Mouse (Mus musculus): ENCODE measurements around the gene Armc8. TPM values are rescaled to one million over a fixed set of nuclear protein-coding genes. Genes with fewer than 3 reads are reported as not detected.
A peak's percentile ranks its signal among the peaks of the same experiment; 100 is the strongest.
"Not testable (repeated sequence)": the region's sequence is repeated elsewhere in the genome, so short reads cannot be mapped to it uniquely, and the experiment has no call there.

The Armc8 gene
- 22.0 and 23.4 TPM in 2 replicates for polyA plus RNA-seq (2015; fragmentation: Nextera tagmentation; extraction: Ambion mirVana)

DNA sequence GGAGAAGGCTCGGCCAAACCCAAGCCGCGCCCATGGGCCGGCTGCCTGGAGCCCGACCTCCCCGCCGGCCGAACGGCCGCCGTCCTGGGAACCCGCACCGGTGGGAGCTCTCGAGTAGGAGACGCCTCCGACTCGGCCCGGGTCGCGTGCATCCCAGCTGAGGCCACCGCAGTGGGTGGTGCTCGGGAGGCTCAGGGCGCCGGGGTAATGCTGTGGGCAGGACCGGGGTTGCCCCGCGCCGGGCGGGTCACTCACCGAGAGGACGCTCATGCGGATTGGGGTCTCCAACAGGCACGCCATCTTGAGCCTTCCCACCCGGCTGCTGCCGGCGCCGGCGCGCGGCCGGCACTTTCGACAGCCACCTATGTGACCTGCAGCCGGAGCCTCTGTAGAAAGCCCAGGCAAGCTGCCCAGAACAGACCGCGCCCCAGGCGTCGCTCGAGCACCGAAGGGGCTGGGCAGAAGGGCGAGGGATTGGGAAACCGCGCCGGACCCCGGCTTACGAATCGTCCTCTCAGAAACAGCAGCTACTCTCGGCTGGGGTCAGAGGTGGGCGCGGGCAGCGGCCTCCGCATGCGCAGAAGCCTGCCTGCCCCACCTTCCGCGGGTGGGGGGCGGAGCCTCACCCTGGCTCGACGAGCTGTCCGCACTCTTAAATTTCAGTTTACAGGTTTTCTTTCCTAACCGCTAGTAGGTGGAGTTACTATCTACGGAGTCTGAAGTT lies at the start of gene Armc8:
Armc8 (minus strand) TSS at position 553 of the 724 bp plus-strand sequence.
- Histone ChIP-seq H3K4me3 (ENCODE audit: low read length) (peak within 1 kb of the TSS; percentile 77), H3K27ac (ENCODE audit: low read length) (peak within 1 kb of the TSS; percentile 98), H3K36me3 (ENCODE audit: control insufficient read depth, insufficient read depth, low read length) (no peaks in the 10 kb centered on the region), H3K4me2 (ENCODE audit: low read depth, low read length) (peak within 1 kb of the TSS; percentile 91), H3K4me1 (replicated peaks; ENCODE audit: control insufficient read depth, insufficient read depth, low read length) (peaks cover 5% of the 10 kb centered on the region), H3K9me3 (ENCODE audit: control insufficient read depth, low read length) (no peaks in the 10 kb centered on the region), H3K9ac (ENCODE audit: low read length) (peak within 1 kb of the TSS; percentile 92), H3K27me3 (ENCODE audit: control insufficient read depth, insufficient read depth, low read depth, low read length) (no peaks in the 10 kb centered on the region)
- WGBS = 0% methylated on average over 69 of the region's 70 CpGs
- ATAC-seq (ENCODE audit: low read depth) = peak; percentile 97

DNA sequence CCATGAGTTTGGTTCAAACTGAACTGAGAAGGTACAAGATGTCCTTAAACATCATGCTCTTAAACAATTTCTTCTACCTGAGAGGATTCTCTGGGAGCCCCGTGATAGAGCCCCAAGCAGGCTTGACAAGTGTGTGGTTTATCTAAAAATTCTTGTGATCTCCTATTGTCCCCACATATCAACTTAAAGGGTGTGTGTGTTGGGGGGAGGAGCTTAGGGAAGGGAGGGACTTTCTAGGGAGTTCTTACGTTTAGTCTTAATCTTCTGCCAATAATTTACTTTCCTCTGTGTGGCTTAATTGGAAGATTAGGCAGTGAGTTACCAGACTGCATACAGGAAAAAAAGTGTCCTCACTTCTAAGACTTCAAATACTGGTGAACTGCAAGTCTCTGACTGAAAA lies 43.5 kb upstream of the Armc8 start, which contains the start of gene A4gnt:
A4gnt (plus strand) TSS at position 301 of the 400 bp plus-strand sequence.
- Histone ChIP-seq H3K4me3 (ENCODE audit: low read length) (no peak within 1 kb of the TSS), H3K36me3 (ENCODE audit: control insufficient read depth, insufficient read depth, low read length) (no peaks in the 10 kb centered on the region), H3K9ac (ENCODE audit: low read length) (no peak within 1 kb of the TSS), H3K9me3 (ENCODE audit: control insufficient read depth, low read length) (no peaks in the 10 kb centered on the region), H3K4me1 (replicated peaks; ENCODE audit: control insufficient read depth, insufficient read depth, low read length) (no peaks in the 10 kb centered on the region), H3K27me3 (ENCODE audit: control insufficient read depth, insufficient read depth, low read depth, low read length) (no peaks in the 10 kb centered on the region), H3K27ac (ENCODE audit: low read length) (no peak within 1 kb of the TSS), H3K4me2 (ENCODE audit: low read depth, low read length) (no peak within 1 kb of the TSS)
- no peak for ATAC-seq (ENCODE audit: low read depth)
- 30% methylated on average over 2 of the region's 2 CpGs for WGBS

DNA sequence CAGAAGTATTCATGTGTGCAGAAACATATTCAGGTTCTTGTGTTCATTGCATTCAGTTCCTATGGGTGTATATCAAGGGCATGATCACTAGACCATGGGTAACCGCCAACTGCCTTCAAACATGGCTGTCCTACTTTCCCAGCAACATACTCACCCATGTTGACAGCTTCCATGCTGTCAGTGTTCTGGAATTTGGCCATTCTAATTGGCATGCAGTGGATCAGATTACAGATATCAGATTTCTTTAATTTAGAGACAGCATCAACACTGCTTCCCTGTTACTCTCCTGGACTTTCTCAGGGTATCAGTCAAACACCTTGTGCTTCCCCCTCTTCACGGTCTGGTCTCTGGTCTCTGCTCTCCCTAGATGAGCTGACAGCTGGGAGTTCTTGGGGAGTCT lies 34.9 kb upstream of the Armc8 start:
- Histone ChIP-seq H3K9ac (ENCODE audit: low read length) (no peak overlapping the region), H3K27me3 (ENCODE audit: control insufficient read depth, insufficient read depth, low read depth, low read length) (no peaks in the 10 kb centered on the region), H3K4me2 (ENCODE audit: low read depth, low read length) (no peak overlapping the region), H3K27ac (ENCODE audit: low read length) (no peak overlapping the region), H3K36me3 (ENCODE audit: control insufficient read depth, insufficient read depth, low read length) (no peaks in the 10 kb centered on the region), H3K9me3 (ENCODE audit: control insufficient read depth, low read length) (no peaks in the 10 kb centered on the region), H3K4me3 (ENCODE audit: low read length) (no peak overlapping the region), H3K4me1 (replicated peaks; ENCODE audit: control insufficient read depth, insufficient read depth, low read length) (no peaks in the 10 kb centered on the region)
- 60% methylated on average over 2 of the region's 2 CpGs for WGBS
- no peak for ATAC-seq (ENCODE audit: low read depth)

DNA sequence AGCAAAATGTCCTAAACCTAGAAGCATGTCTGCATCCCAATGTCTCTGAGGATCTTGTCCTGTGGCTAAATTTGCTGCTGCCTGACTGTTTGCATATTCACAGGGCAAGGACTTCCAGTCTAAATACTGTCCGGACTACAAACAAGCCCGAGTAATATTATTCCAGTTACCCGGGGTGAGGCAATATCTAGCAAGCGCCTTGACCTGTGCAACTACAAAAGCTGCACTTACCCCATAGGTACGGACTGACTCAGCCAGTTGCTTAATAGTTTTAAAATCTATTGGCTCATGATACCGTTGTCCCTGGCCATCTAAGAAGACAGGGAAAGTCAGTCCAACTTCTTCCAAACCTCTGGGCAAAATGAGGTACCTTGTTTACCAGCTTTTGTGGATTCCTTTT lies 30.4 kb upstream of the Armc8 start:
- not testable (repeated sequence) for H3K9ac ChIP-seq (ENCODE audit: low read length); ATAC-seq (ENCODE audit: low read depth); H3K36me3 ChIP-seq (ENCODE audit: control insufficient read depth, insufficient read depth, low read length); H3K9me3 ChIP-seq (ENCODE audit: control insufficient read depth, low read length); H3K27me3 ChIP-seq (ENCODE audit: control insufficient read depth, insufficient read depth, low read depth, low read length); H3K4me3 ChIP-seq (ENCODE audit: low read length); H3K27ac ChIP-seq (ENCODE audit: low read length); H3K4me2 ChIP-seq (ENCODE audit: low read depth, low read length); H3K4me1 ChIP-seq (replicated peaks; ENCODE audit: control insufficient read depth, insufficient read depth, low read length)
- 93% methylated on average over 6 of the region's 6 CpGs for WGBS

DNA sequence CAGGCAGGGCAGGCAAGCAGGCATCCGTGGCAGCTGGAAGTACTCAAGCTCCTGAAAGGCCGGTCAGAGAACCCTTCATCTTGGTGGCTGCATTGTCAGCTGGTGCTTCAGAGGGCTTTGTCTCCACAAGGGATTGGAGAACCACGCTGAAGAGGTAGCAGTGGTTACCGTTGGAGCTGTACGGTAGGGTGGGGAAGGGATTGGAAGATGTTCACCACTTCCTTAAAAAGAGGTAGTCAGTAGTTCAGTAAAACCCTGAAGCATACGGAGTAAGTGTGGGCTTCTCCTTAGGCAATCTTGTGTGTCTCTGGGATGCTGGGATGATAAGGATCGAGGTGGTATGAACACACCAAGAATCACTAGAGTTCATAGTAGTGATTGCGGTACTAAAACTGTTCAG lies 22.4 kb upstream of the Armc8 start:
- H3K4me3 ChIP-seq (ENCODE audit: low read length) = no peak overlapping the region
- no peaks in the 10 kb centered on the region for H3K9me3 ChIP-seq (ENCODE audit: control insufficient read depth, low read length)
- H3K4me2 ChIP-seq (ENCODE audit: low read depth, low read length) = no peak overlapping the region
- ATAC-seq (ENCODE audit: low read depth) = no peak
- 52% methylated on average over 8 of the region's 8 CpGs for WGBS
- no peak overlapping the region for H3K9ac ChIP-seq (ENCODE audit: low read length)
- no peaks in the 10 kb centered on the region for H3K36me3 ChIP-seq (ENCODE audit: control insufficient read depth, insufficient read depth, low read length)
- no peaks in the 10 kb centered on the region for H3K27me3 ChIP-seq (ENCODE audit: control insufficient read depth, insufficient read depth, low read depth, low read length)
- no peak overlapping the region for H3K27ac ChIP-seq (ENCODE audit: low read length)
- no peaks in the 10 kb centered on the region for H3K4me1 ChIP-seq (replicated peaks; ENCODE audit: control insufficient read depth, insufficient read depth, low read length)

- Histone ChIP-seq H3K9me3 (ENCODE audit: control insufficient read depth, low read length) (no peaks in the 10 kb centered on the region), H3K36me3 (ENCODE audit: control insufficient read depth, insufficient read depth, low read length) (peaks cover 8% of the 10 kb centered on the region), H3K27me3 (ENCODE audit: control insufficient read depth, insufficient read depth, low read depth, low read length) (no peaks in the 10 kb centered on the region), H3K4me1 (replicated peaks; ENCODE audit: control insufficient read depth, insufficient read depth, low read length) (no peaks in the 10 kb centered on the region), H3K4me2 (ENCODE audit: low read depth, low read length) (no peak overlapping the region), H3K4me3 (ENCODE audit: low read length) (no peak overlapping the region), H3K9ac (ENCODE audit: low read length) (no peak overlapping the region), H3K27ac (ENCODE audit: low read length) (no peak overlapping the region)
- WGBS = 29% methylated on average over 8 of the region's 8 CpGs
- peak; percentile 49; the same call in 1 of the 2 replicates for ATAC-seq (ENCODE audit: low read depth)
Observed at GRCm38 (mm10) chr9:99587505-99588202, 19.0 kb upstream of the Armc8 start.

- H3K4me1 ChIP-seq (replicated peaks; ENCODE audit: control insufficient read depth, insufficient read depth, low read length) = peaks cover 6% of the 10 kb centered on the region; the same call in 1 of the 2 replicates
- H3K27ac ChIP-seq (ENCODE audit: low read length) = no peak overlapping the region
- no peak overlapping the region for H3K4me3 ChIP-seq (ENCODE audit: low read length)
- 29% methylated on average over 2 of the region's 2 CpGs for WGBS
- peaks cover 21% of the 10 kb centered on the region for H3K36me3 ChIP-seq (ENCODE audit: control insufficient read depth, insufficient read depth, low read length)
- peak; percentile 43; the same call in 1 of the 2 replicates for ATAC-seq (ENCODE audit: low read depth)
- H3K27me3 ChIP-seq (ENCODE audit: control insufficient read depth, insufficient read depth, low read depth, low read length) = no peaks in the 10 kb centered on the region
- H3K9me3 ChIP-seq (ENCODE audit: control insufficient read depth, low read length) = no peaks in the 10 kb centered on the region
- no peak overlapping the region for H3K9ac ChIP-seq (ENCODE audit: low read length)
- no peak overlapping the region for H3K4me2 ChIP-seq (ENCODE audit: low read depth, low read length)
Observed at GRCm38 (mm10) chr9:99580655-99581054, 12.0 kb upstream of the Armc8 start.

DNA sequence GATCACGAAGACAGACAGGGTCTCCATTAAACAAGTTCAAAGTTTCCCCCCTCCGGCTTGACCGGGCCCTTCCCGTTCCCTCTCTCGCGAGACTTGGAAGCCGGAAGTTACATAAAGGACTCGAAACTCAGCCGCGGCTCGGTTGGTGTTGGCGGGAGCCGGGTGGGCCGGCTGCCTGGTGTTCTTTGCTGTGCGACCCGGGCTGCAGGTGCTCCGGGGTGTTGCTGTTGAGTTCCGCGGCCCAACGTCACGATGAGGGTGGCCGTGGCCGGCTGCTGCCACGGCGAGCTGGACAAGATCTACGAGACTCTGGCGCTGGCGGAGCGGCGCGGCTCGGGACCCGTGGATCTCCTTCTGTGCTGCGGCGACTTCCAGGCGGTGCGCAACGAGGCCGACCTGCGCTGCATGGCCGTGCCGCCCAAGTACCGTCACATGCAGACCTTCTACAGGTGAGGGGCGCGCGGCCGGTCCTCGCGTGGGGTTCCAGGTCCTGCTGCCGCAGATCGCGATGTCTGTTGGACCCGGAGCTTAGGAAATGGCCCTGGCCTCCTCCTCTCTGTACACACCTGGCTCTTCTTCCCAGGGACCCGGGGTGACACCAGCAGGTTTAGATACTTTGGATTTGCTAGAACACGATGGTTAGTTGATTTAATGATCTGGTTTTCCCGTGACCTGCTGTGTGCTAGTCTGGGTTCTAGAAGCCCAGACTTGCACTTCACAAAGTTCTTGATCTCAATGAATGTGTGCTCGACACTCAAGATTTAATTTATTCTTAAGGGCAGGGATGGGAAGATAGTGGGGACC lies 7.2 kb upstream of the Armc8 start, which contains the start of gene Dbr1:
Dbr1 (plus strand) TSS at position 123 of the 804 bp plus-strand sequence.
- peak within 1 kb of the TSS; percentile 96 for H3K9ac ChIP-seq (ENCODE audit: low read length)
- H3K27me3 ChIP-seq (ENCODE audit: control insufficient read depth, insufficient read depth, low read depth, low read length) = no peaks in the 10 kb centered on the region
- 0 out of 2 replicates have a peak, but pooled peaks cover 3% of the 10 kb centered on the region for H3K36me3 ChIP-seq (ENCODE audit: control insufficient read depth, insufficient read depth, low read length)
- ATAC-seq (ENCODE audit: low read depth) = peak; percentile 96
- H3K4me3 ChIP-seq (ENCODE audit: low read length) = peak within 1 kb of the TSS; percentile 94
- WGBS = under 1% methylated on average over 55 of the region's 57 CpGs
- H3K9me3 ChIP-seq (ENCODE audit: control insufficient read depth, low read length) = no peaks in the 10 kb centered on the region
- H3K4me2 ChIP-seq (ENCODE audit: low read depth, low read length) = peak within 1 kb of the TSS; percentile 46
- H3K27ac ChIP-seq (ENCODE audit: low read length) = peak within 1 kb of the TSS; percentile 88
- H3K4me1 ChIP-seq (replicated peaks; ENCODE audit: control insufficient read depth, insufficient read depth, low read length) = peaks cover 6% of the 10 kb centered on the region; the same call in 1 of the 2 replicates

GRCm38 (mm10) chr9:99569071-99569397 lies 335 bp upstream of the Armc8 start:
- 2% methylated on average over 9 of the region's 9 CpGs for WGBS

More at GRCm38 (mm10) chr9:99569071-99569397, 335 bp upstream of the Armc8 start:
- no peaks in the 10 kb centered on the region for H3K36me3 ChIP-seq (ENCODE audit: control insufficient read depth, insufficient read depth, low read length)
- no peak for ATAC-seq (ENCODE audit: low read depth)
- peak overlapping the region; percentile 92 for H3K9ac ChIP-seq (ENCODE audit: low read length)
- H3K4me3 ChIP-seq (ENCODE audit: low read length) = peak overlapping the region; percentile 77
- no peaks in the 10 kb centered on the region for H3K9me3 ChIP-seq (ENCODE audit: control insufficient read depth, low read length)
- peaks cover 5% of the 10 kb centered on the region for H3K4me1 ChIP-seq (replicated peaks; ENCODE audit: control insufficient read depth, insufficient read depth, low read length)
- peak overlapping the region; percentile 98 for H3K27ac ChIP-seq (ENCODE audit: low read length)
- H3K4me2 ChIP-seq (ENCODE audit: low read depth, low read length) = peak overlapping the region; percentile 91
- no peaks in the 10 kb centered on the region for H3K27me3 ChIP-seq (ENCODE audit: control insufficient read depth, insufficient read depth, low read depth, low read length)
